Mouse (Mus musculus): ENCODE results near the gene Utrn.

GRCm38 (mm10) chr10:12595379-12595778 lies 273.8 kb downstream of the Utrn start:
- TF ChIP-seq CTCF (IDR thresholded peaks at IDR 0.05; ENCODE audit: extremely low read depth, insufficient read depth, insufficient read length, insufficient replicate concordance) (no peak), POLR2A (IDR thresholded peaks at IDR 0.05; ENCODE audit: low read depth, low read length) (no peak)

All from spleen, adult 2 months (tissue).